8 mouse cellular contexts compared by ENCODE assay signal in genomic region chr10:94990768-94991563, GRCm38 (mm10). TPM values are rescaled to one million over a fixed set of nuclear protein-coding genes. Genes with fewer than 3 reads are reported as not detected.
DNase-seq lines count a peak whose midpoint lies in the region; ATAC-seq and TF ChIP-seq lines count a peak whose summit lies in the region.

No protein-coding gene starts in this region.

- H3K27ac ChIP-seq in intestine, postnatal 0 days (ENCODE audit: low read depth, low read length), result no peak overlapping the region
- H3K27ac ChIP-seq in midbrain, embryonic 15.5 days, result peak overlapping the region; percentile 70

- H3K4me3 ChIP-seq in intestine, postnatal 0 days (ENCODE audit: low read depth, low read length), result 0 out of 2 replicates have a peak overlapping the region, but pooled peaks have one; percentile 14
- H3K4me3 ChIP-seq in midbrain, embryonic 15.5 days, result 0 out of 2 replicates have a peak overlapping the region, but pooled peaks have one; percentile 25

- H3K9ac ChIP-seq in intestine, postnatal 0 days (ENCODE audit: low read depth, low read length), result no peak overlapping the region
- no peak overlapping the region for H3K9ac ChIP-seq in midbrain, embryonic 15.5 days

- 19% methylated on average over 17 of the region's 17 CpGs for WGBS in intestine, postnatal 0 days
- 15% methylated on average over 17 of the region's 17 CpGs for WGBS in midbrain, embryonic 15.5 days

- H3K4me2 ChIP-seq in intestine, postnatal 0 days (replicated peaks; ENCODE audit: low read depth), result peak overlapping the region; percentile 65
- H3K4me2 ChIP-seq in midbrain, embryonic 15.5 days, result peak overlapping the region; percentile 47

- H3K9me3 ChIP-seq in intestine, postnatal 0 days (ENCODE audit: control insufficient read depth), result no peaks in the 10 kb centered on the region
- no peaks in the 10 kb centered on the region for H3K9me3 ChIP-seq in midbrain, embryonic 15.5 days

- no peak for TF ChIP-seq CTCF in intestine, postnatal 0 days (IDR thresholded peaks at IDR 0.05; ENCODE audit: low read depth)

- no peaks in the 10 kb centered on the region for H3K27me3 ChIP-seq in intestine, postnatal 0 days (replicated peaks; ENCODE audit: control insufficient read depth, insufficient read depth, low read length)
- no peaks in the 10 kb centered on the region for H3K27me3 ChIP-seq in midbrain, embryonic 15.5 days (replicated peaks)

- peak; percentile 47 to 64 for DNase-seq in adrenal gland, postnatal 36 days
- DNase-seq in embryo, embryonic 11 days, result peak; percentile 43
- DNase-seq in heart, adult 11 months, result peak; percentile 99
- peak; percentile 86 for DNase-seq in left cerebral cortex, postnatal 4 days
- DNase-seq in urinary bladder, adult 18-20 months (ENCODE audit: low spot score in 2 of 2), result peak; percentile 9 to 79

- intact Hi-C loops in left cerebral cortex, postnatal 4 days (cut with DNase I), result loop anchor here (5.0 kb wide), 2 partner anchors 241 to 426 kb away; partner anchors contain the start of gene Socs2

- peak; percentile 19; the same call in 1 of the 2 replicates for ATAC-seq in intestine, postnatal 0 days
- ATAC-seq in midbrain, embryonic 15.5 days (replicated peaks), result peak; percentile 53
- ATAC-seq in erythroblast, adult 5-6 weeks (replicated peaks; ENCODE audit: low FRiP score, poor library complexity, severe bottlenecking), result no peak

- H3K36me3 ChIP-seq in intestine, postnatal 0 days (ENCODE audit: control insufficient read depth, insufficient read depth), result no peaks in the 10 kb centered on the region
- no peaks in the 10 kb centered on the region for H3K36me3 ChIP-seq in midbrain, embryonic 15.5 days (replicated peaks)

- no peaks in the 10 kb centered on the region for H3K4me1 ChIP-seq in intestine, postnatal 0 days (replicated peaks; ENCODE audit: control insufficient read depth, insufficient read depth, low read length)
- H3K4me1 ChIP-seq in midbrain, embryonic 15.5 days, result peaks cover 10% of the 10 kb centered on the region

RNA-seq across cellular contexts. Expression of gene Plxnc1, which starts 46.3 kb away (rescaled TPM):
- total RNA-seq in adrenal gland, postnatal 36 days (2021), result 1 to 10 TPM; 2.1 to 9.0 TPM
- 0.70 and 0.80 TPM in 2 replicates for polyA plus RNA-seq in intestine, postnatal 0 days (2015; fragmentation: Nextera tagmentation; extraction: Ambion mirVana)
- total RNA-seq in left cerebral cortex, postnatal 4 days (2021), result 10 to 100 TPM; 58.4 to 67.3 TPM
- polyA plus RNA-seq in midbrain, embryonic 15.5 days (2015; fragmentation: Nextera tagmentation; extraction: Ambion mirVana), result 17.8 and 18.2 TPM in 2 replicates
- 16.9 and 19.0 TPM in 2 replicates for total RNA-seq in erythroblast, adult 5-6 weeks (2015; ENCODE audit: low replicate concordance)
- total RNA-seq in erythroblast, adult 5-6 weeks (2017; ENCODE audit: low replicate concordance), result 18.7 and 40.6 TPM in 2 replicates

Comparison
In these comparisons a context has a peak if more than half of its experiments do, and no peak if none do; other contexts are left out.
1. DNase-seq: peak in every context shown above with its lines; median percentile 99 in heart, adult 11 months; 86 in left cerebral cortex, postnatal 4 days; 56 in adrenal gland, postnatal 36 days; 44 in urinary bladder, adult 18-20 months; 43 in embryo, embryonic 11 days.